Mouse (Mus musculus) heart, embryonic 10.5 days (tissue): ENCODE measurements around the gene Pidd1. TPM values are rescaled to one million over a fixed set of nuclear protein-coding genes. Genes with fewer than 3 reads are reported as not detected.

Source experiments
- DNase-seq: peaks from one replicate; pipeline ENCODE4 v3.0.0-alpha.2; 2017; ENCODE audit warnings: low spot score
- H3K27ac ChIP-seq: fragments of 300-500 bp; sonication (generic); 2 replicates; pipeline ENCODE4 v1.5.1; 2016; ENCODE audit warnings: mild to moderate bottlenecking
- H3K27me3 ChIP-seq: fragments of 300-500 bp; sonication (generic); 2 replicates; pipeline ENCODE4 v1.6.1; 2016; ENCODE audit warnings: mild to moderate bottlenecking; ENCODE audit not compliant: poor library complexity, insufficient read depth, severe bottlenecking
- H3K36me3 ChIP-seq: fragments of 300-500 bp; sonication (generic); 2 replicates; pipeline ENCODE4 v1.6.1; 2016; ENCODE audit warnings: mild to moderate bottlenecking, moderate library complexity
- H3K4me1 ChIP-seq: fragments of 300-500 bp; sonication (generic); 2 replicates; pipeline ENCODE4 v1.6.1; 2016; ENCODE audit warnings: mild to moderate bottlenecking
- H3K4me3 ChIP-seq: fragments of 300-500 bp; sonication (generic); 2 replicates; pipeline ENCODE4 v1.5.1; 2016; ENCODE audit warnings: mild to moderate bottlenecking, moderate library complexity
- H3K9me3 ChIP-seq: fragments of 300-500 bp; sonication (generic); 2 replicates; pipeline ENCODE4 v1.6.1; 2016; ENCODE audit warnings: mild to moderate bottlenecking, moderate library complexity
- WGBS: fragments of 180-500 bp; shearing (Covaris S2); methylation state at CpG from one replicate; pipeline ENCODE4 v1.1.7; 2016; 5-methylcytosine and 5-hydroxymethylcytosine counted together
- polyA plus RNA-seq: library from polyadenylated mRNA; unstranded; fragments of >200 nt; fragmentation: Nextera tagmentation; extraction: Ambion mirVana; gene quantifications from 2 replicates; pipeline ENCODE4 v1.2.1, GENCODE M21; 2016

Gene Pidd1
- polyA plus RNA-seq: 18.0 and 18.2 TPM in 2 replicates

- peaks cover 47% of the 10 kb centered on the region for H3K4me1 ChIP-seq
- no peaks in the 10 kb centered on the region for H3K27me3 ChIP-seq
- under 1% methylated on average over 25 of the region's 25 CpGs for WGBS
Measured at GRCm38 (mm10) chr7:141443828-141444237, at the start of gene Pidd1. Gene Pidd1 (minus strand): TSS chr7:141444025.

GRCm38 (mm10) chr7:141492738-141493137 lies 48.9 kb upstream of the Pidd1 start:
- no peak for DNase-seq
- Histone ChIP-seq H3K4me3 (no peak overlapping the region), H3K9me3 (no peaks in the 10 kb centered on the region), H3K27ac (no peak overlapping the region), H3K27me3 (no peaks in the 10 kb centered on the region), H3K4me1 (peaks cover 7% of the 10 kb centered on the region; the same call in 1 of the 2 replicates), H3K36me3 (peaks cover 49% of the 10 kb centered on the region)
- 91% methylated on average over 5 of the region's 5 CpGs for WGBS

More at GRCm38 (mm10) chr7:141443828-141444237, at the start of gene Pidd1:
- peak within 1 kb of the TSS; percentile 66 for H3K4me3 ChIP-seq
- peaks cover 44% of the 10 kb centered on the region for H3K36me3 ChIP-seq
- peak within 1 kb of the TSS; percentile 88 for H3K27ac ChIP-seq
- H3K9me3 ChIP-seq: no peaks in the 10 kb centered on the region
- peak; percentile 92 for DNase-seq

GRCm38 (mm10) chr7:141491151-141491550 lies 47.3 kb upstream of the Pidd1 start:
- Histone ChIP-seq H3K4me3 (no peak overlapping the region), H3K36me3 (peaks cover 55% of the 10 kb centered on the region), H3K27me3 (no peaks in the 10 kb centered on the region), H3K27ac (no peak overlapping the region), H3K4me1 (no peaks in the 10 kb centered on the region), H3K9me3 (no peaks in the 10 kb centered on the region)
- DNase-seq: no peak
- WGBS: 65% methylated on average over 2 of the region's 2 CpGs

GRCm38 (mm10) chr7:141487141-141487540 lies 43.3 kb upstream of the Pidd1 start:
- no peak for DNase-seq
- Histone ChIP-seq H3K4me3 (no peak overlapping the region), H3K4me1 (peaks cover 13% of the 10 kb centered on the region), H3K27me3 (peaks cover 15% of the 10 kb centered on the region), H3K36me3 (peaks cover 23% of the 10 kb centered on the region; the same call in 1 of the 2 replicates), H3K27ac (no peak overlapping the region), H3K9me3 (no peaks in the 10 kb centered on the region)
- 71% methylated on average over 7 of the region's 7 CpGs for WGBS

GRCm38 (mm10) chr7:141486239-141486638 lies 42.4 kb upstream of the Pidd1 start:
- no peak for DNase-seq

GRCm38 (mm10) chr7:141485606-141486005 lies 41.8 kb upstream of the Pidd1 start:
- no peak overlapping the region for H3K27ac ChIP-seq
- peaks cover 15% of the 10 kb centered on the region for H3K27me3 ChIP-seq
- no peak overlapping the region for H3K4me3 ChIP-seq
- WGBS: 87% methylated on average over 2 of the region's 2 CpGs
- DNase-seq: no peak
- H3K9me3 ChIP-seq: no peaks in the 10 kb centered on the region
- H3K36me3 ChIP-seq: peaks cover 10% of the 10 kb centered on the region; the same call in 1 of the 2 replicates
- peaks cover 28% of the 10 kb centered on the region for H3K4me1 ChIP-seq

More at GRCm38 (mm10) chr7:141486239-141486638, 42.4 kb upstream of the Pidd1 start:
- Histone ChIP-seq H3K27ac (no peak overlapping the region), H3K36me3 (peaks cover 15% of the 10 kb centered on the region; the same call in 1 of the 2 replicates), H3K27me3 (peaks cover 15% of the 10 kb centered on the region), H3K4me1 (peaks cover 22% of the 10 kb centered on the region), H3K4me3 (no peak overlapping the region), H3K9me3 (no peaks in the 10 kb centered on the region)
- 92% methylated on average over 1 of the region's 1 CpGs for WGBS

- Histone ChIP-seq H3K27ac (no peak overlapping the region), H3K36me3 (peaks cover 10% of the 10 kb centered on the region; the same call in 1 of the 2 replicates)
- 88% methylated on average over 2 of the region's 2 CpGs for WGBS
Measured at GRCm38 (mm10) chr7:141485186-141485585, 41.4 kb upstream of the Pidd1 start.

GRCm38 (mm10) chr7:141484186-141485120 lies 40.6 kb upstream of the Pidd1 start:
- Histone ChIP-seq H3K27ac (no peak overlapping the region), H3K4me3 (no peak overlapping the region), H3K36me3 (peaks cover 10% of the 10 kb centered on the region; the same call in 1 of the 2 replicates), H3K9me3 (no peaks in the 10 kb centered on the region), H3K27me3 (peaks cover 15% of the 10 kb centered on the region), H3K4me1 (peaks cover 31% of the 10 kb centered on the region)
- WGBS: 70% methylated on average over 5 of the region's 5 CpGs
- no peak for DNase-seq

More at GRCm38 (mm10) chr7:141485186-141485585, 41.4 kb upstream of the Pidd1 start:
- peaks cover 31% of the 10 kb centered on the region for H3K4me1 ChIP-seq
- H3K4me3 ChIP-seq: no peak overlapping the region
- peaks cover 15% of the 10 kb centered on the region for H3K27me3 ChIP-seq
- DNase-seq: no peak
- no peaks in the 10 kb centered on the region for H3K9me3 ChIP-seq

GRCm38 (mm10) chr7:141483114-141483653 lies 39.4 kb upstream of the Pidd1 start:
- 82% methylated on average over 6 of the region's 6 CpGs for WGBS
- Histone ChIP-seq H3K27ac (no peak overlapping the region), H3K4me1 (peaks cover 35% of the 10 kb centered on the region), H3K36me3 (peaks cover 10% of the 10 kb centered on the region; the same call in 1 of the 2 replicates), H3K4me3 (no peak overlapping the region), H3K9me3 (no peaks in the 10 kb centered on the region), H3K27me3 (peaks cover 15% of the 10 kb centered on the region)
- DNase-seq: no peak

- no peak for DNase-seq
- peaks cover 41% of the 10 kb centered on the region for H3K4me1 ChIP-seq
- peaks cover 10% of the 10 kb centered on the region; the same call in 1 of the 2 replicates for H3K36me3 ChIP-seq
- H3K27me3 ChIP-seq: peaks cover 15% of the 10 kb centered on the region
- no peaks in the 10 kb centered on the region for H3K9me3 ChIP-seq
- H3K4me3 ChIP-seq: peak overlapping the region; percentile 73
- 13% methylated on average over 11 of the region's 11 CpGs for WGBS
- peak overlapping the region; percentile 75; the same call in 1 of the 2 replicates for H3K27ac ChIP-seq
Measured at GRCm38 (mm10) chr7:141482531-141483024, 38.8 kb upstream of the Pidd1 start.

GRCm38 (mm10) chr7:141481498-141482401 lies 37.9 kb upstream of the Pidd1 start:
- Histone ChIP-seq H3K27ac (peak overlapping the region; percentile 75), H3K36me3 (peaks cover 4% of the 10 kb centered on the region; the same call in 1 of the 2 replicates), H3K4me3 (peak overlapping the region; percentile 73), H3K27me3 (peaks cover 15% of the 10 kb centered on the region), H3K4me1 (peaks cover 49% of the 10 kb centered on the region), H3K9me3 (no peaks in the 10 kb centered on the region)
- 2% methylated on average over 81 of the region's 81 CpGs for WGBS
- DNase-seq: no peak
